Mouse (Mus musculus) G1E (cell line): ENCODE measurements around the gene Col19a1.

Experiments
- CTCF ChIP-seq: IDR thresholded peaks from 2 replicates; pipeline ENCODE4 v1.5.1; 2012; ENCODE audit warnings: low read depth, low read length, inconsistent platforms, mixed read lengths
- GATA1 ChIP-seq: IDR thresholded peaks from 2 replicates; pipeline ENCODE4 v1.6.1; 2012; ENCODE audit warnings: borderline replicate concordance, low read length, inconsistent platforms, mixed read lengths
- POLR2AphosphoS5 ChIP-seq: IDR thresholded peaks from 2 replicates; pipeline ENCODE4 v1.6.1; 2012; ENCODE audit warnings: low read depth, low read length, inconsistent platforms; ENCODE audit not compliant: insufficient replicate concordance
- TAL1 ChIP-seq: conservative IDR thresholded peaks from 2 replicates; pipeline ENCODE4 v1.6.1; 2012; ENCODE audit warnings: low read depth, low read length, inconsistent platforms, mixed read lengths

- no peak for TF ChIP-seq CTCF
- TF ChIP-seq POLR2AphosphoS5, result no peak
- no peak for TF ChIP-seq TAL1
- TF ChIP-seq GATA1, result no peak
Observed at GRCm38 (mm10) chr1:24452572-24453269, 134.6 kb downstream of the Col19a1 start.
